Mouse (Mus musculus) ES-E14 (cell line): ENCODE results near the gene Cbarp. TPM values are rescaled to one million over a fixed set of nuclear protein-coding genes. Genes with fewer than 3 reads are reported as not detected.

ENCODE experiments used
- DNase-seq: peaks from one replicate; pipeline ENCODE4 v3.0.0-alpha.2; 2013; ENCODE audit warnings: low read depth, low spot score
- H3K27ac ChIP-seq: 2 replicates; pipeline ENCODE4 v1.5.1; 2012; ENCODE audit warnings: low read depth, mild to moderate bottlenecking, low read length, moderate library complexity, mixed read lengths; ENCODE audit not compliant: poor library complexity, insufficient read depth, severe bottlenecking
- H3K36me3 ChIP-seq: 2 replicates; pipeline ENCODE4 v1.6.1; 2012; ENCODE audit warnings: mild to moderate bottlenecking, low read length, moderate library complexity, mixed read lengths; ENCODE audit not compliant: control insufficient read depth, poor library complexity, insufficient read depth, severe bottlenecking
- H3K4me1 ChIP-seq, 2 experiments: fragments of 150-350 bp in 1 of 2; sonication (generic) in 1 of 2; 2 replicates each; pipeline ENCODE4 v1.6.1; 2012; ENCODE audit warnings: low read length in 2 of 2, mild to moderate bottlenecking in 1 of 2, mixed read lengths in 1 of 2; ENCODE audit not compliant: control insufficient read depth in 2 of 2, insufficient read depth in 2 of 2, poor library complexity in 1 of 2
- H3K4me3 ChIP-seq, 2 experiments: fragments of 150-350 bp in 1 of 2; sonication (generic) in 1 of 2; 2 replicates each; pipeline ENCODE4 v1.5.1; 2012; ENCODE audit warnings: low read length in 2 of 2, low read depth in 1 of 2, mild to moderate bottlenecking in 1 of 2, mixed read lengths in 1 of 2; ENCODE audit not compliant: insufficient read depth in 1 of 2, poor library complexity in 1 of 2, severe bottlenecking in 1 of 2
- H3K9ac ChIP-seq: 2 replicates; pipeline ENCODE4 v1.6.1; 2012; ENCODE audit warnings: low read depth, mild to moderate bottlenecking, low read length, mixed read lengths; ENCODE audit not compliant: poor library complexity, insufficient read depth, severe bottlenecking
- H3K9me3 ChIP-seq: fragments of 150-350 bp; sonication (generic); 2 replicates; pipeline ENCODE4 v1.6.1; 2012; ENCODE audit warnings: low read depth, mild to moderate bottlenecking, low read length; ENCODE audit not compliant: control insufficient read depth, insufficient read depth
- CHD2 ChIP-seq: IDR thresholded peaks from 2 replicates; pipeline ENCODE4 v1.6.1; 2014; ENCODE audit warnings: mild to moderate bottlenecking, low read depth, low read length, inconsistent platforms
- HCFC1 ChIP-seq: IDR thresholded peaks from 2 replicates; pipeline ENCODE4 v1.6.1; 2012; ENCODE audit warnings: low read length, inconsistent platforms, borderline replicate concordance; ENCODE audit not compliant: insufficient read depth
- MAFK ChIP-seq: IDR thresholded peaks from 2 replicates; pipeline ENCODE4 v1.6.1; 2014; ENCODE audit warnings: mild to moderate bottlenecking, low read depth, low read length, inconsistent platforms; ENCODE audit not compliant: insufficient read depth
- ZC3H11A ChIP-seq: IDR thresholded peaks from 2 replicates; pipeline ENCODE4 v1.6.1; 2012; ENCODE audit warnings: low read depth, mild to moderate bottlenecking, inconsistent platforms, low read length, borderline replicate concordance
- ZNF384 ChIP-seq: IDR thresholded peaks from 2 replicates; pipeline ENCODE4 v1.6.1; 2012; ENCODE audit warnings: low read depth, low read length, inconsistent platforms
- in situ Hi-C, 2 experiments: fragments of 600-800 bp; cut with MboI; formaldehyde crosslinking; loops; one replicate each; pipeline ENCODE4 v1.15.1; 2025; ENCODE audit warnings: low sequenced_read_pairs in 2 of 2, inconsistent platforms in 1 of 2; ENCODE audit not compliant: unreplicated experiment in 2 of 2
- total RNA-seq: library from RNA; depleted of rRNA; stranded (reverse); fragments of 300-350 nt; gene quantifications from 2 replicates; pipeline ENCODE4 v1.2.3, GENCODE M21; 2012

The Cbarp gene
- total RNA-seq, 1 experiment = 20.9 TPM

- H3K4me3 ChIP-seq = peak within 1 kb of the TSS; percentile 84 to 86
- TF ChIP-seq HCFC1 = 0 out of 2 replicates have a peak, but pooled peaks have one; percentile 39
- TF ChIP-seq ZNF384 = no peak
- no peak for TF ChIP-seq MAFK
- DNase-seq = no peak
- H3K9ac ChIP-seq = peak within 1 kb of the TSS; percentile 79
- H3K9me3 ChIP-seq = no peaks in the 10 kb centered on the region
- no peaks in the 10 kb centered on the region for H3K36me3 ChIP-seq
- no peak within 1 kb of the TSS for H3K27ac ChIP-seq
- in situ Hi-C loops = loop anchor here (5.0 to 10.0 kb wide), 3 partner anchors 65 to 195 kb away; partner anchors contain the start of gene Ndufs7 (in 2 of the 2)
- 0 out of 4 replicates have a peak, but pooled peaks cover 0 to 4% of the 10 kb centered on the region in 2 experiments for H3K4me1 ChIP-seq
These were observed 38.7 kb upstream of the Cbarp start, which contains the start of gene Efna2 for GRCm38 (mm10) chr10:80179068-80180051. Gene Efna2, plus strand, starts transcription at chr10:80179482.

GRCm38 (mm10) chr10:80177441-80178279 is 37.0 kb upstream of the Cbarp start:
- Histone ChIP-seq H3K36me3 (no peaks in the 10 kb centered on the region), H3K9ac (no peak overlapping the region), H3K27ac (no peak overlapping the region), H3K4me3 (no peak overlapping the region), H3K4me1 (0 out of 4 replicates have a peak, but pooled peaks cover 0 to 5% of the 10 kb centered on the region in 2 experiments), H3K9me3 (no peaks in the 10 kb centered on the region)
- no peak for TF ChIP-seq MAFK
- TF ChIP-seq ZC3H11A = no peak
- no peak for TF ChIP-seq CHD2
- TF ChIP-seq ZNF384 = no peak
- TF ChIP-seq HCFC1 = no peak
- DNase-seq = no peak
- in situ Hi-C loops = loop anchor here (5.0 to 10.0 kb wide), 3 partner anchors 67 to 197 kb away; partner anchors contain the start of gene Ndufs7 (in 2 of the 2)

- Histone ChIP-seq H3K9me3 (no peaks in the 10 kb centered on the region), H3K9ac (no peak overlapping the region), H3K27ac (no peak overlapping the region), H3K4me1 (0 out of 4 replicates have a peak, but pooled peaks cover 0 to 5% of the 10 kb centered on the region in 2 experiments), H3K4me3 (no peak overlapping the region), H3K36me3 (peaks cover 8% of the 10 kb centered on the region)
- in situ Hi-C loops = loop anchor here (5.0 to 10.0 kb wide), 3 partner anchors 68 to 198 kb away; partner anchors contain the start of gene Ndufs7 (in 2 of the 2)
- TF ChIP-seq ZNF384 (no peak), HCFC1 (no peak), MAFK (no peak)
- no peak for DNase-seq
These were observed 35.7 kb upstream of the Cbarp start for GRCm38 (mm10) chr10:80176270-80176834.

GRCm38 (mm10) chr10:80175536-80176269 is 35.1 kb upstream of the Cbarp start:
- peaks cover 2 to 8% of the 10 kb centered on the region in 2 experiments; a peak in 2 of 4 replicates for H3K4me1 ChIP-seq
- in situ Hi-C loops = loop anchor here (5.0 to 10.0 kb wide), 3 partner anchors 69 to 199 kb away; partner anchors contain the start of gene Ndufs7 (in 2 of the 2)
- H3K9me3 ChIP-seq = no peaks in the 10 kb centered on the region
- no peak overlapping the region for H3K27ac ChIP-seq
- TF ChIP-seq HCFC1 (no peak), ZC3H11A (peak; percentile 12; the same call in 1 of the 2 replicates)
- no peak for DNase-seq
- H3K4me3 ChIP-seq = no peak overlapping the region
- H3K9ac ChIP-seq = no peak overlapping the region
- peaks cover 13% of the 10 kb centered on the region for H3K36me3 ChIP-seq
